Mouse (Mus musculus) lung, postnatal 0 days (tissue): ENCODE measurements at regions not wholly inside any gene's neighbourhood (a gene's known extent, or its start where the extent isn't known, plus 50 kb on each side); places are given as distances from the start of the nearest gene placed in this dataset.

Source experiments
- CTCF ChIP-seq: IDR thresholded peaks from 2 replicates; pipeline ENCODE4 v1.5.1; 2016; ENCODE audit warnings: antibody characterized with exemption, mild to moderate bottlenecking
- EP300 ChIP-seq: IDR thresholded peaks from 2 replicates; pipeline ENCODE4 v1.6.1; 2016; ENCODE audit warnings: antibody characterized with exemption, mild to moderate bottlenecking, control low read depth

- no peak for TF ChIP-seq EP300
- no peak for TF ChIP-seq CTCF
Measured at GRCm38 (mm10) chr3:3003425-3003824, 2747.2 kb upstream of the Gm8797 start.
